Mouse (Mus musculus) bone marrow macrophage, adult 2 months (primary cell): Measurements from ENCODE around the gene Omg. TPM values are rescaled to one million over a fixed set of nuclear protein-coding genes. Genes with fewer than 3 reads are reported as not detected.
A peak's percentile ranks its signal among the peaks of the same experiment; 100 is the strongest.

ENCODE experiments used
- H3K27ac ChIP-seq: 2 replicates; pipeline ENCODE4 v1.5.1; 2012; ENCODE audit warnings: low read depth, low read length; ENCODE audit not compliant: insufficient read depth
- H3K4me1 ChIP-seq: 2 replicates; pipeline ENCODE4 v1.6.1; 2012; ENCODE audit warnings: low read length; ENCODE audit not compliant: control insufficient read depth, insufficient read depth
- H3K4me3 ChIP-seq: 2 replicates; pipeline ENCODE4 v1.5.1; 2012; ENCODE audit warnings: mild to moderate bottlenecking, low read length, moderate library complexity; ENCODE audit not compliant: insufficient read depth
- CTCF ChIP-seq: IDR thresholded peaks from 2 replicates; pipeline ENCODE4 v1.5.1; 2012; ENCODE audit warnings: low read depth, mild to moderate bottlenecking, low read length, moderate library complexity
- POLR2A ChIP-seq: IDR thresholded peaks from 2 replicates; pipeline ENCODE4 v1.6.1; 2012; ENCODE audit warnings: mild to moderate bottlenecking, low read depth, low read length, borderline replicate concordance
- polyA plus RNA-seq: library from polyadenylated mRNA; stranded (reverse); fragments of >200 nt; gene quantifications from 2 replicates; pipeline ENCODE4 v1.2.4, GENCODE M21; 2012; ENCODE audit not compliant: missing spikeins, insufficient read depth, insufficient read length

The Omg gene
- polyA plus RNA-seq, 1 experiment: not detected

GRCm38 (mm10) chr11:79529226-79529625, 25.3 kb upstream of the Omg start:
- TF ChIP-seq CTCF: no peak
- no peak for TF ChIP-seq POLR2A

GRCm38 (mm10) chr11:79528601-79529000, 24.7 kb upstream of the Omg start:
- Histone ChIP-seq H3K4me1 (peaks cover 44% of the 10 kb centered on the region), H3K4me3 (peak overlapping the region; percentile 68), H3K27ac (peak overlapping the region; percentile 93)
- TF ChIP-seq POLR2A (no peak), CTCF (no peak)

More at GRCm38 (mm10) chr11:79529226-79529625, 25.3 kb upstream of the Omg start:
- peak overlapping the region; percentile 93 for H3K27ac ChIP-seq
- peak overlapping the region; percentile 68 for H3K4me3 ChIP-seq
- H3K4me1 ChIP-seq: peaks cover 45% of the 10 kb centered on the region

- TF ChIP-seq CTCF (no peak), POLR2A (no peak)
- peaks cover 40% of the 10 kb centered on the region for H3K4me1 ChIP-seq
- peak overlapping the region; percentile 98 for H3K27ac ChIP-seq
- peak overlapping the region; percentile 68 for H3K4me3 ChIP-seq
Observed at GRCm38 (mm10) chr11:79527739-79528384, 24.0 kb upstream of the Omg start.

GRCm38 (mm10) chr11:79527015-79527738, 23.3 kb upstream of the Omg start:
- Histone ChIP-seq H3K4me1 (peaks cover 40% of the 10 kb centered on the region), H3K4me3 (peak overlapping the region; percentile 43), H3K27ac (peak overlapping the region; percentile 98)
- no peak for TF ChIP-seq POLR2A
- no peak for TF ChIP-seq CTCF

- Histone ChIP-seq H3K4me3 (no peak overlapping the region), H3K27ac (peak overlapping the region; percentile 98), H3K4me1 (peaks cover 36% of the 10 kb centered on the region)
- TF ChIP-seq POLR2A: no peak
- no peak for TF ChIP-seq CTCF
Observed at GRCm38 (mm10) chr11:79526549-79526948, 22.7 kb upstream of the Omg start.

GRCm38 (mm10) chr11:79524310-79524575, 20.4 kb upstream of the Omg start:
- TF ChIP-seq CTCF (no peak), POLR2A (no peak)
- Histone ChIP-seq H3K4me1 (peaks cover 29% of the 10 kb centered on the region), H3K27ac (peak overlapping the region; percentile 91), H3K4me3 (peak overlapping the region; percentile 57)

- Histone ChIP-seq H3K4me1 (peaks cover 32% of the 10 kb centered on the region), H3K27ac (peak within 1 kb of the TSS; percentile 91)
Observed at GRCm38 (mm10) chr11:79523560-79524309, 19.9 kb upstream of the Omg start, which contains the start of gene Evi2b. Evi2b (minus strand) TSS chr11:79523762.

GRCm38 (mm10) chr11:79522944-79523343, 19.1 kb upstream of the Omg start:
- TF ChIP-seq CTCF (no peak), POLR2A (no peak)
- Histone ChIP-seq H3K27ac (peak overlapping the region; percentile 64), H3K4me3 (peak overlapping the region; percentile 53), H3K4me1 (peaks cover 39% of the 10 kb centered on the region)

More at GRCm38 (mm10) chr11:79523560-79524309, 19.9 kb upstream of the Omg start, which contains the start of gene Evi2b:
- peak within 1 kb of the TSS; percentile 57 for H3K4me3 ChIP-seq
- TF ChIP-seq POLR2A (no peak), CTCF (no peak)

GRCm38 (mm10) chr11:79521930-79522329, 18.0 kb upstream of the Omg start:
- H3K4me3 ChIP-seq: peak overlapping the region; percentile 42
- TF ChIP-seq POLR2A (no peak), CTCF (no peak)
- H3K27ac ChIP-seq: peak overlapping the region; percentile 81
- peaks cover 38% of the 10 kb centered on the region for H3K4me1 ChIP-seq

- H3K27ac ChIP-seq: peak overlapping the region; percentile 81
- peaks cover 36% of the 10 kb centered on the region for H3K4me1 ChIP-seq
- TF ChIP-seq POLR2A (no peak), CTCF (no peak)
- H3K4me3 ChIP-seq: peak overlapping the region; percentile 32
Observed at GRCm38 (mm10) chr11:79520772-79521171, 16.9 kb upstream of the Omg start.
